Mouse (Mus musculus): Measurements from ENCODE around the gene Wrap53.
"Not testable (repeated sequence)": the region's sequence is repeated elsewhere in the genome, so short reads cannot be mapped to it uniquely, and the experiment has no call there.

Wrap53 gene

DNA sequence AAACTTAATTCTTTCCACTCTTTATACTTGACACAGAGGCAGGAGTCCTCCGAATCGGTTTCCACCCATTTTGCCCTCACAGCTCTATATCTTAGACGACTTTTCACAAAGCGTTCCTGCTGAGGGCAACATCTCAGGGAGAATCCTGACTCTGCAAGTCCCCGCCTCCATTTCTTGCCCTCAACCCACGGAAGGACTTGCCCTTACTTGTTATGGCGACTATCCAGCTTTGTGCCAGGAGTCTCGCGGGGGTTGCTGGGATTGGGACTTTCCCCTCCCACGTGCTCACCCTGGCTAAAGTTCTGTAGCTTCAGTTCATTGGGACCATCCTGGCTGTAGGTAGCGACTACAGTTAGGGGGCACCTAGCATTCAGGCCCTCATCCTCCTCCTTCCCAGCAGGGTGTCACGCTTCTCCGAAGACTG, at the start of gene Wrap53, which contains the start of gene Trp53:
TSS of gene Wrap53 (minus strand) at position 165 of the 424 bp plus-strand sequence.
TSS of gene Trp53 (plus strand) at position 269 of the 424 bp plus-strand sequence.
- DNase-seq (ENCODE audit: low read depth, low spot score) = peak; percentile 97

GRCm38 (mm10) chr11:69629802-69630201, 49.7 kb upstream of the Wrap53 start:
- DNase-seq (ENCODE audit: low read depth, low spot score) = peak; percentile 72

- DNase-seq (ENCODE audit: low read depth, low spot score) = peak; percentile 90
Observed at GRCm38 (mm10) chr11:69628286-69628685, 48.2 kb upstream of the Wrap53 start.

DNA sequence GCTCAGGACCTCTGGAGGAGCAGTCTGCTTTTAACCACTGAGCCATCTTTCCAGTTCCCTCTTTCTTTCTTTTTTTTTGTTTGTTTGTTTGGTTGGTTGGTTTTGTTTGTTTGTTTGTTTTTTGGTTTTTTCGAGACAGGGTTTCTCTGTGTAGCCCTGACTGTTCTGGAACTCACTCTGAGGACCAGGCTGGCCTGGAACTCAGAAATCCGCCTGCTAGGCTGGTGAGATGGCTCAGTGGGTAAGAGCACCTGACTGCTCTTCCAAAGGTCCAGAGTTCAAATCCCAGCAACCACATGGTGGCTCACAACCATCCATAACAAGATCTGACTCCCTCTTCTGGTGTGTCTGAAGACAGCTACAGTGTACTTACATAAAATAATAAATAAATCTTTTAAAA, 44.3 kb upstream of the Wrap53 start:
- DNase-seq (ENCODE audit: low read depth, low spot score) = not testable (repeated sequence)

DNA sequence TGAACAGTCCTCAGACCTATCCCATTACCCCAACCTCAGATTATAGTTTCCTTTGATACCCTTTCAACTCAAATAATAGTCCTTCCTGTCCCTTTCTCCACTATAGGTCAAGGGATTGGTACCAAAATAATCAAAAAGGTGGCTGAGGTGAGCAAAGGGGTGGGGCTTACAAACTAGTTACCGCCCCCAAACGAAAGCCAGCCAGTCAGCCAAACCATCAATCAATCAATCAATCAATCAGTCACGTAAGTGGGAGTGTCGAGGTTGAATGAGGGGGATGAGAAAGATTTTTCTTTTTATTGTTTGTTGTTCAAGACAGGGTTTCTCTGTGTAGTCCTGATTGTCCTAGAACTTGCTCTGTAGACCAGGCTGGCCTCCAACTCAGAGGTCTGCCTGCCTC, 43.0 kb upstream of the Wrap53 start:
- peak; percentile 43 for DNase-seq (ENCODE audit: low read depth, low spot score)

DNA sequence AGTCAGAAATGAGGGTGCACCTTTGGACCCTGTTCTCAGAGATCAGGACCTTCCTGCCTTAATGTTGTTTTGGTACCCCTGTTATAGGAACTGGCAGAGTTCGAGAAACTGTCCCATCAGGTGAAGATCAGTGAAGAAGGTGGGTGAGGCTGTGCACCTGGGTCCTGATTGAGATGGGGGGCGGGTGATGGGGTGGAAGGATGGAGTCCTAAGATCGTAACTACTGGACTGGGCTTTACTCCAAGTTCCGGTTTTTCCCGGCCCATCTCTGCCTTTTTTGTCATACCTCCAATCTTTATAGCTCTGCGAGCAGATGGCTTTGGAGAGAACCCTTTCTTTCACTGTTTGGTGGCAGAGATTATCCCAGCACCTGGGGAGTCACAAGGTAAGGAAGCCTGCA, 42.4 kb upstream of the Wrap53 start:
- DNase-seq (ENCODE audit: low read depth, low spot score) = no peak

GRCm38 (mm10) chr11:69621571-69622268, 41.7 kb upstream of the Wrap53 start, which contains the start of gene Sat2:
Gene Sat2, plus strand, starts transcription at chr11:69622024.
- DNase-seq (ENCODE audit: low read depth, low spot score) = no peak

DNA sequence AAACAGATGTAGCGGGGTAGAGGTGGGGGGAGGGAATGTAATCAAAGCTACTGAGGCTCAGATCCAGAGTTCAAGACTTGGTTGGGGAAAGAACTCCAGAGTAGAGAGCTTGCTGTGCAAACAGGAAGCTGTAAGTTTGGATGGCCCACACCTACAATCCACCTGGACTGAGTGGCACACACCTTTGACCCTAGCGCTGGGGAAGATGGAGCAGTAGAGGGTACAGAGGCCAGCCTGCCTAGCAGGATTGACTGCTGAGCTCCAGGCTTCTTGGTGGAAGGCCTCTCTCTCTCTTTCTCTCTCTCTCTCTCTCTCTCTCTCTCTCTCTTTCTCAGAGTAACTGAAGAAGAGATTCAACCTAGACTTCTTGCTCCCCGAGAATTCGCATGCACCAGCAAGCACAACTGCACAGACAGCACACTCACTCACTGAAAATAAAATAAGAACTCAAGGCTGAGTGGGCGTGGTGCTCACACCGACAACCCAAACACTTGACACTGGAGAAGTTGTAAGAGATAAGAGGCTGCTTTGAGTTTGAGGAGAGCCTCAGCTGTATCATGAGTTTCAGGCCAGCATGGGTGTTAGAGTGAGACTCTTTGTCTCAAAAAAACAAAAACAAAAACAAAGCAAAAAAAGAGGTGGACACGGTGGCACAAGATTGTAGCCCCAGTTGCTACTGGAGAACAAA, 40.5 kb upstream of the Wrap53 start:
- no peak for DNase-seq (ENCODE audit: low read depth, low spot score)

GRCm38 (mm10) chr11:69617805-69618204, 37.8 kb upstream of the Wrap53 start, which contains the start of gene Shbg:
Gene Shbg, minus strand, starts transcription at chr11:69617905.
- DNase-seq (ENCODE audit: low read depth, low spot score) = no peak

GRCm38 (mm10) chr11:69616781-69617180, 36.7 kb upstream of the Wrap53 start:
- no peak for DNase-seq (ENCODE audit: low read depth, low spot score)

DNA sequence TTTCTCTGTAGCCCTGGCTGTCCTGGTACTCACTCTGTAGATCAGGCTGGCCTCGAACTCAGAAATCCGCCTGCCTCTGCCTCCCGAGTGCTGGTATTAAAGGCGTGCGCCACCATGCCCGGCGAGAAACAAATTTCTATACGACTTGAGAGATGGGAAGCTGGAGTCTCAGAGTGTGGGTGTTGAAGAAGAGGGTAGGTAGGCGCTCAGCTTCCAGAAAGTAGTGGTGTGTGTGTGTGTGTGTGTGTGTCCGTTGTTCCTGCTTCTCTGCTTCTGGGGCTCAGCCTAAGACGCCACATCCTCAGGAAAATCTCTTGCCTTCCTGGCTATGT, 34.2 kb upstream of the Wrap53 start:
- peak; percentile 12 for DNase-seq (ENCODE audit: low read depth, low spot score)

- peak; percentile 89 for DNase-seq (ENCODE audit: low read depth, low spot score)
Observed at GRCm38 (mm10) chr11:69613553-69614256, 33.6 kb upstream of the Wrap53 start.

- DNase-seq (ENCODE audit: low read depth, low spot score) = no peak
Observed at GRCm38 (mm10) chr11:69610899-69611298, 30.8 kb upstream of the Wrap53 start.

DNA sequence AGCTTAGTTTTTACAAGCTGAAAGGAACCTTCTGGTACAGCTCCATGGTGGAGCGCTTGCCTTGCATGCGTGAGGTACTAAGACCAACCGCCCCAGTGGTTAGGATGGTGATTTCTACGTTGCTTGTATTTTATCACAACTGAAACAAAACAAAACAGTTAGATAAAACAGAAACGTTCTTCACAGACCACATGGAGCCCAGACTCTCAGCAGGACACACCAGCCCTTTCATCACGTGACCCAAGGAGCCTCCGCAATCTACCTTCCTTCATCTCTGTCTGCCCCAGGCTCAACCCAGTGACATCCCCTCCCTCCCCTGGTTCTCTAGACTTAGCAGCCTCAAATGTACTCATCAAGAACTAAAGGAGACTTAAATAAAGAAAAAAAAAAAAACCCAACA, 29.4 kb upstream of the Wrap53 start:
- DNase-seq (ENCODE audit: low read depth, low spot score) = no peak

DNA sequence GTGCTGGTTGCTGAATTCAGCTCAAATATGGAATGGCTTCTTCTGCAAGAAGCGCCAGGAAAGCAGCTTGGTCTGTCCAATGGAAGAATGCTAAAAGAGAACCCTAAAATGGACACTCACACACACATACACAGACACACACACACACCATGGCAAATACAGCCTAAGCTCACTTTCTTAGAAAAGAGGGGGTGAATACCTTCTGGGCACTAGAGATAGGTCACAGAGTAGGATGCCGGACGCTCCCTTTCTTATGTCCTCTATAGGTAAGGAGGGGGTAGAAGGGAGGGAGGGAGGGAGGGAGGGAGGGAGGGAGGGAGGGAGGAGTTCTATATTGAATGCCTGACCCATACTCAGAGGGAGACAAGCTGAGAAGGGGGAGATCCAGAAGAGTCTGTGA, 28.5 kb upstream of the Wrap53 start:
- DNase-seq (ENCODE audit: low read depth, low spot score) = no peak

DNA sequence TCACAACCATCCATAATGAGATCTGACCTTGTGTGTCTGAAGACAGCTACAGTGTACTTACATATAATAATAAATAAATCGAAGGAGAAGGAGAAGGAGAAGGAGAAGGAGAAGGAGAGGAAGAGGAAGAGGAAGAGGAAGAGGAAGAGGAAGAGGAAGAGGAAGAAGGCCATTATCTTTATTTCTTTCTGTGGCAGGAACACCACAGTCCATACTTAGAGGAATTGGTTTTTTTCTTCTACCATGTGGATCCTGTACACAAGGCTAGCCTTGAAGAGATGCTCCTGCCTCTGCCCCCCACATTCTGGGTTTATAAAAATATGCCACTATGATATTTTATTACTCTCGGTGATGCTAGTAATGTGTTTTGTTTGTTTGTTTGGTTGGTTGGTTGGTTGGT, 26.8 kb upstream of the Wrap53 start:
- DNase-seq (ENCODE audit: low read depth, low spot score) = no peak

- no peak for DNase-seq (ENCODE audit: low read depth, low spot score)
Observed at GRCm38 (mm10) chr11:69606491-69606795, 26.4 kb upstream of the Wrap53 start.

DNA sequence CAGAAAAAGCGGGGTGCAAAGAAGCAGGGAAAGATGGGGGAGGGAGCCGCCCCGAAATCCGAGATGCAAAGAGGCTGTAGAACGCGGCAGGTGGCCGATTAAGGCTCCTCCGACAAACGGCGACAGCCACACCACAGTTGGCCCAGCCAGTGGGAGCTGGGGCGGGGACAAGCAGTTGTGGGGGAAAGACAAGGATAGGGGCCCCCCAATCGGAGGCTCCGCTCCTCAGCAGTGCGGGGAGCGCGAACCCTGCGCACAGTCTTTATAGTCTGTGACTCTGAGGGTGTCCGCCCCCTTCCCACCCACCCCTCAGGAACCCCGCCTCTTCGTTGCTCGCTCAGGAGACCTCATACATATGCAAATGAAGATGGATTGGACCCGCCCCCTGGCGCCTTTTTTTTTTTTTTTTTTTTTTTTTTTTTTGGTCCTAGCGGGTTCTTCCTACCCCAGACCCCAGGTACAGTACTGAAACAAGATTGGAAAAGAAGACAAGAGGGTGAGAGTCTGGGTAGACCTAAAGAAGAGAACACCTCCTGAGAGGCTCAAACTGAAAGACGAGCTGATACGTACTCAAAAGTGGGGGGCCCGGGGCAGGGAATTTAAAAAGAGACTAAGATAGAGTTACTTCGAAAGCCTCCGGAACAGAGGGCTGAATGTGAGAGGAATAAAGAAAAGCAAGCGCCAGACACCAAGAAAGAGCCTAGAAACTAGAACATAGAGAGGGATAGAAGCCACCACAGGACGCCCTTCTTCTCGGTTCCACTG, 25.9 kb upstream of the Wrap53 start, which contains the start of gene Atp1b2:
TSS of gene Atp1b2 (minus strand) at position 217 of the 765 bp plus-strand sequence.
- peak; percentile 92 for DNase-seq (ENCODE audit: low read depth, low spot score)

DNA sequence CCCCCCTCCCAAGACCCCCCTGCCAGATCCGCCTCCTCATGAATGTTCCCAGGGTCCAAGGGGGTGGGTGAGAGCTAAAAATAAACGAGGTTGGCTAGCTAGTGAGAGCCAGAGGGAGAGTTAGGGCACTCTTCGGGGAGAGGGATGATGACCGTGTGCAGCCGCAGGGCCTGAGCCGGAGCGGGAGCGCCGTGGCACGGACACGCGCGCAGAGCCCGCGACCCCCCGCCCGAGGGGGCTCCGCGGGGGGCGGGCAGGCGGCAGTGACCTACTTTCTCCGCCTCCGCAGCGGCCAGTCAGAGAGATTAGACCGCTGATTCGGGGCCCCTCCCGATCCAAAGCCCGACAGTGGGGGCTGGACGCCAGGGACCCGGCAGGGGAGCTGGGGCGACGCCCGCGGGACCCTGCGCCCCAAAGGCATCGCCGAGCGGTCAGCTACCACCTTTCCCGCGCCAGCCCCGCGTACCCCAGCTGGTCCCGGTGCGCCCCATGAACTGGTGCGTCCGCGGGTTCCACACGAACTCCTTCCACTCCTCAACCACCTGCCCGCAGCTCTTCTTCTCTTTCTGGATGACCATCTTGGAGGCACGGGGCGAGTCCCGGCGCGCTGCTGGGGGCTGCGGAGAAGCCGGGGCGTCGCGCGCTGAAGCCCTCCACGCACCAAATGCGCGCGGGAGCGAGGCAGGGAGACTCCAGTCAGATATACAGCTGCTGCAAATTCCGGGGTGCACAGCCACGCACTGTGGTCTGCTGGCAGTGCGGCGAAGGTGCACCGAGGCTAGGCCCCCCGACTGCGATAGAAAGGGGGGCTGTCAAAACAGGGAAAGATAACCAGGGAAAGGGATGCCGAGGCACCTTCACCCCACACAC, 25.0 kb upstream of the Wrap53 start:
- peak; percentile 26 for DNase-seq (ENCODE audit: low read depth, low spot score)

DNA sequence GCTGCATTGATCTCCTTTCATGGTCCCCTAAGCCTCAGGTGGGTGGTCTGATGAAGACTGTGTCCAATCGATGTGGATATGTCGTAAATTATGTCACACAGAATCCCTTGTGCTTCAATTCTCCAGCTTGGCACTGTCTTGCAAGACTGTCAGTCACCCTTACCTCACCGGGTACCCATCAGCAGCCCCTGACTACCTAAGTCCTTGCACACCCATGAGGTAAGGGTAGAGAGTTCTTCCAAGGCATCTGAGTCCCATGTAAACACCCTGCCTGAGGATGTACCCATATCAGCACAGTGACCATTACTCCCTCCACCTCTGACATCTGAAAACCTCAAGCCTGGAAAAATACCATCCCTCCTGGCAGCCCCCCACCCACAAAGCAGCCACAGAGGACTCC, 24.3 kb upstream of the Wrap53 start:
- no peak for DNase-seq (ENCODE audit: low read depth, low spot score)

GRCm38 (mm10) chr11:69603516-69603915, 23.5 kb upstream of the Wrap53 start:
- DNase-seq (ENCODE audit: low read depth, low spot score) = no peak
